Mouse (Mus musculus) brain, adult 2 months (tissue): ENCODE results near the gene Prrg2.
"Not testable (repeated sequence)": the region's sequence is repeated elsewhere in the genome, so short reads cannot be mapped to it uniquely, and the experiment has no call there.

Experiments
- DNase-seq: peaks from one replicate; pipeline ENCODE4 v3.0.0; 2011; ENCODE audit warnings: low read depth, low spot score

Gene Prrg2

DNA sequence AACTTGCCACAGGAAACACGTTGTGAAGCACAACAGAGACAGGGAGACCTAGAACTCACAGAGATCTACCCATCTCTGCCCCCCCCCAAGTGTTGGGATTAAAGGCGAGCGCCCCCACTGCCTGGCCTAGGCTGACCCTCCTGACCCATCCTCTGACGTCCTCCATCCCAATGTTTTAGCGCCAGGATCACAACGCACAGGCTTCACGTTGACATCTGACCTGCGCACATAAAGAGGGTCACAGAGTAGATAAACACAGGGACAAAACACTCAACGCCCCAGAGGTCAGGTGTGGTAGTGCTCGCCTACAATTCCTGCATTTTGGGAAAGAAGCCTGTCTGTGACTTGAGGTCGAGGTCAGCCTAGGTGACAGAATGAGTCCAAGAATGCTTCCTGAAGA is 25.8 kb downstream of the Prrg2 start:
- DNase-seq: no peak

DNA sequence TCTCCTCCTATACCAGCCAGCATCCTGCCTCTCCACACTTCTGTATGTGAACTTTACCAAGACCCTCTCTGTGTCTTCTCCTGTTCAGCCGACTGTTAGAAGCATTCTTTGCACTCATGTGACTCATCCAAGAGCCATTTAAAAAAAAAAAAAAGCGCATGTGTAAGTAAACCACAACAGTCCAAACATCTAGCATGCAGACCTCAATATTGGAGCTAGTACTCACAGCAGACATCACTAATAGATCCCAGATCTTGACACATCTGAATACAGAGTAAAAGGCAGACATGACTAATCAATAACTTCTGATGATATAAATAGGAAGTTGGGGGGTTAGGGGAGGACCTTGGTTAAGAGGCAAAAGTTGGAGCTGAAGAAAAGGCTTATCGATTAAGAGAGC is 26.8 kb downstream of the Prrg2 start:
- DNase-seq: no peak

DNA sequence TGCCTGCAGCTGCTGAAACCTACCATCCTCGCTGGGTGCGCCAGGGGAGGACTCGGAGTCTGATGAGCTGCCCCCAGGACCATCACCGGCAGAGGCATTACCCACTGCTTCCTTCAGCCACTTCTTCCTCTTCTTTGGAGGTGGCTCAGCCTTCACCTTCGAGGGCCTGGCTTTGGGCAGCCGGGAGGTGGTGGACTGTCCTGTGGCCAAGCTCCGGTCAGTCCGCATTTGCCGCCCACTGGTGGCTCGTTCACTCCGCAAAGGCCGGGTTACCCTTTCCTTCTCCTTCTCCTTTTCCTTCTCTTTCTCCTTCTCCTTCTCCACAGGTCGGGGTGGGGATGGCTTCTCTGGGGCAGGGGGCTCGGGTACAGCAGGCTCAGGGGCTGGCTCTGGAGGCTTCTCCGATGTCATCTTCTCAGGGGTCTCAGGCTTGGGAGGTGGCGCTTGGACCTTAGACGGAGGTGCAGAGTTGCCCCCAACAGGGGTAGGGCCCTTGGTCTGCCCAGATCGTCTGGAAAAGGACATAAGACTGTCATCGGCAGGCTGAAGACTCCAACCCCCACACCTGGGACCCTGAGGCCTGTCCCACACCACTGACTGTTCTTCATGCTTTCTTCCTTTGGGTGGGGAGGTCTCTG is 28.6 kb downstream of the Prrg2 start:
- no peak for DNase-seq

DNA sequence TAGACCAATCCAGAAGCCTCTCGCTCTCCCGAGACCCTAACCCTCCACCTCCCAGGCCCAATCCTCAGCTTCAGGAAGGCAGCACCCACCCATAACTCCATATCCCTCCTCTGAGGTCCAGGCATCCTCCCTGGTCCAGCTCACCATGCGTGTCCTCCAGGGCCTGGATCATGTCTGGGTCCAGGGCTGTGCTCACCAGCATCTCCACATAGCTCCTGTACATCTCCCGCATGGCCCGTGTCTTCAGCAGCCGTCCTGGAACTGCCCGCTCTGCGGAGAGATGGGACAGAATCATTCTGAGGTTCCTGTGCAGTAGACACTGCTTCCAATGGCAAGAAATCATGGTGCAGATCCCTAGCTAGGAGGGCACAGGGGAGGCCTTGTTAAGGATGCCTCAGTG is 31.6 kb downstream of the Prrg2 start:
- DNase-seq: no peak

DNA sequence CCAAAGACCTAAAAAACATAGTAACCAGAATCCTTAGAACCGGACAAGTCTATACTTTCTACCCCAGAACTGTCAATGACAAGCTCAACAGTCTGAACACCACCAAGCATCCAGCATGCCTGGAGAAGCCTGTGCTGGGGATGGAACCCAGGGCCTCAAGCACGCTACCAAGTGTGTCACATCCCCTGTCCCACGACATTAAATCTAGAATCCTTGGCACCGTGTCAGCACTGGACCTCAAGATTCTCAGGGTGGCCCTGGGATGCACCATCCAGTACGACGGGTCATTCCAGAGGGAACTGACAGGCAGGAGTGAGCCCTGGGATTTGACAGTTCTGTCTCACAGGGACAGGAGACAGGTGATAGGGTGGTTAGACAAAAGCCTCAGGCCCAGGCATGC is 32.5 kb downstream of the Prrg2 start:
- DNase-seq: no peak

DNA sequence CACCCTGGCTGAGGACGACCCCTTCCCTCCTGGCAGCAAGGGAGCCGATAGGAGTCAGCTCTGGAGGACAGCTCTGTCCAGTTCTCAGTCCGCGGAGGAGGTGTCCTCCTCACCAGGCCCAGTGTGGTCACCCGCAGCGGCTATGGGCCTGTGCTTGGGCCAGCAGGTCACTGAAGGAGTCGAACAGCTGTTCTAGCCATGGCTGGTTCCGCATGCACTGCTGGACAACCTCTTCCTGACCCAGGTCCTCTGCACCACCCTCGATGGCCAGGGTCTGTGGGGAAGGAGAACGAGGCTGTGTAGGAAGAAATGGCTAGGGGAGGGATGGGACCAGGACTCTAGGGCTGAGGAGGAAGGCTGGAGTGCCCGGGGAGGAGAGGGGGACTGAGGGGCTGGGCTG is 34.1 kb downstream of the Prrg2 start:
- no peak for DNase-seq

DNA sequence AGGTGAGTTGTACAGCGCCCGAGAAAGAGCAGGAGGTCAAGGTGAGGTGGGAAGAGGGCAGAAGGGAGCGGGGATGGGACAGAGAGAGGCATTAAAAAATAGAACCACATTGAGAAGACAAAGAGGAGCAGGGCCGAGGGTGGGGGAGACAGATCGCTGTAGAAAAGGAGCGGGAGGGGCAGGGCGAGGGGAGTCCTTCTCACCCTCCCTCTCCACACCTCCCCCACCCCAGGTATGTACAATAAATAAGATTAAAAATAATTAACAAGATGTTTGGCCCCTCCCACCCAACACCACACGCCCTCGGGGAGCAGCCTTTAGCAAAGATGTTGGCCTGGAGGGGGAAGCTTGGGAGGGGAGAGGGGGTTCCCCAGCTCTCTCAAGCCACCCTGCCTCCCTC is 34.7 kb downstream of the Prrg2 start:
- DNase-seq: no peak

DNA sequence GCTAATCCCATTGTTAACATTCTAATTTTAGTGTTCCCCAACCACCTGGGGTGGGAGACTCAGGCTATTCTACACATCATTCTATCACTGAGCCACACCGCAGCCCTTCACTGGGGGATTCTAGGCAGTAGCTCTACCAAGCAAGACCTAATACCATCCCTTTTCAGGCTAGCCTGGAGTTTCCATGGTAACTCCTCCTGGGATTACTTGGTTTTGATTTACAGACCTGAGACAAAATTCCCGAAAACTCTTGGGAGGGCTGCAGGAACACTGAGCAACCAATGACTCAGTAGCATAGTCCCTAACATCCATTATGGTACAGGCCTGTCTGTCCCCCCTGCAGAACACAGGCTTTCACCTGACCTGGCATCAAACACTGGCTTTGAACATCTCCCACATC is 36.2 kb downstream of the Prrg2 start:
- peak; percentile 43 for DNase-seq

DNA sequence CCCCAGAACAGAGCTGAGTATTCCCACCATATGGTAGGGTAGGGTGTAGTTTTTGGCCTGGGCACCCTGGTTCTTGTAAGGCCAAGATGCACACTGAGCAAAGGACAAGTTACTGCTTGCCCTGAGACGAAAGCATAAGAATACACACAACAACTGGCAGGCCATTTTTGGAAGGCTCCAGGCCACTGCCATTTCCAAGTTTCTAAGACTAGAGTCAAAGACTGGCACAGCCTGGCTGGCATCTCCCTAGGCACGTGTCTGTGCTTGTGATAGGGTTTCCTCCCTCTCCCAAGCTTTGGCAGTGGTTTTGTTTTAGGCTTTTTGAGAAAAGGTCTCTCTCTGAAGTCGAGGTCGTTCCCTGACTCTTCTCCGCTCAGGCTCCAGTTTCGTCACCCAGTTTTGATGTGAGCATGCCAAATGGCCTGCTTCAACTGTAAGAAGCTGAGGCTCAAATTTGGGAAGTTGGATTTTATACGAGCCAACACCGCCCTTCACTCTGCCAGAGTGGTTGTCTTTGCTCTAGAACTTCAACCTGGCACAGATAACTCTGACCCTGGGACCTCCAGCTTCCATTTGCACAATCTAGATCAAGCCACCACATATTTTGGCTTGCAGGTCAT is 36.8 kb downstream of the Prrg2 start:
- peak; percentile 35 for DNase-seq

DNA sequence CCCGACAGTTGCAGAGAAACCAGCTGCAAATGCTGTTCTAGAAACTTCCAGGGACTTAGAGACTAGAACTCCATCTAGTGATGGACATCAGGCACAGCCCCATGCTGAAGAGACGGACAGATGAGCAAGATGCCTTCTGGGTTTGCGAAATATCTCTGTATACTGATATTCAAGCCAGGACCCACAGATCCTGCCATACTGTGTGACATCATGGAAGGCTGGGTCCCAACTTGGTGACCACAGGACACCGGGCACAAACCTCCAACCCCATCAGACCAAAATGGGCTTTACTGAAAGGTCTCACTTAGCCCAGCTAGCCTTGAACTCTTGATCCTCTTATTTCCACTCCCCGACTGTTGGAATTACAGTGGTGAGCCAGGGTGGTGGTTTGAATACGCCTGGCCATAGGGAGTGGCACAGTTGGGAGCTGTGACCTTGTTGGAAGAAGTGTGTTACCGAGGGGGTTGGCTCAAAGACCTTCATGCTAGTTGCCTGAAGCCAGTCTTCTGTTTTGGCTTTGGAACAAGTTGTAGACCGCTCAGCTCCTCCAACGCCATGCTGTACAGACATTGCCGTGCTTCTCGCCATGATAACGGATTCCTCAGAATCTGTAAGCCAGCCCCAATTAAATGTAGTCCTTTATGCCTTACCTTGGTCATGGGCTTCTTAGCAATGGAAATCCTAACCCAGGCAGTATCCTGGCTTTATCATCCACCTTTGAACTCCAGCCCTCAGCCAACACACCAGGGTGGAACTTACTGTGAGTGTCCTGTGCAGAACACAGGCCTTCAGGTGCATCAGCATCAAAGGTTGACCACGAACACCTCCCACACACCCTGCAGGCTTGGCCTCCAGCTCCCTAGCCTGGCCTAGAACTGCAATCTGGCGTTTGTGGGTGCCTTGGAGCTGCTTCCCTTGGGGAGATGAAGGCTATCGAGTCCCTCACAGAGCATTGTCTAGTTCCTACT is 37.9 kb downstream of the Prrg2 start:
- no peak for DNase-seq

DNA sequence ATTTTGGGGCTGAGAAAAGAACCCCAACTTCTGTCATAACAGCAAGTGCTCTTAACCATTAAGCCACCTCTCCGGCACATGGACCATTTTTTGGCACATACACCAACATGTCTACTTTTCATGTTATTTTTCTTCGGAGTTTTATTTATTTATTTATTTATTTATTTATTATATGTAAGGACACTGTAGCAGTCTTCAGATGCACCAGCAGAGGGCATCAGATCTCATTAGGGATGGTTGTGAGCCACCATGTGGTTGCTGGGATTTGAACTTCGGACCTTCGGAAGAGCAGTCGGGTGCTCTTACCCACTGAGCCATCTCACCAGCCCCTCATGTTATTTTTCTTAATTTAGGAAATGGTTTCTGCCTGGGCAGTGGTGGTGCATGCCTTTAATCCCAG is 38.8 kb downstream of the Prrg2 start:
- not testable (repeated sequence) for DNase-seq

DNA sequence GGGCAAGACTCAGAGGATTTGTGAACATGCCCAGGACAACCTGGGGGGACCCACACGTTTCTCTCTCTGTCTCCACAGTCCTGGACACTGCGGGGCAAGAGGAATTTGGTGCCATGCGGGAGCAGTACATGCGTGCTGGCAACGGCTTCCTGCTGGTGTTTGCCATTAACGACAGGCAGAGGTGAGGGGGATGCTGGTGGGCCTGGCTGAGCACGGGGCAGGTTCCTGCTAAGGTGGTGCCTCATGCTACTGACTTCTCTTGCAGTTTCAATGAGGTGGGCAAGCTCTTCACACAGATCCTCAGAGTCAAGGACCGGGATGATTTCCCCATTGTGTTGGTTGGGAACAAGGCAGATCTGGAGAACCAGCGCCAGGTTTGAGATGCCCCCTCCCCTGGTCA is 42.3 kb downstream of the Prrg2 start:
- no peak for DNase-seq

DNA sequence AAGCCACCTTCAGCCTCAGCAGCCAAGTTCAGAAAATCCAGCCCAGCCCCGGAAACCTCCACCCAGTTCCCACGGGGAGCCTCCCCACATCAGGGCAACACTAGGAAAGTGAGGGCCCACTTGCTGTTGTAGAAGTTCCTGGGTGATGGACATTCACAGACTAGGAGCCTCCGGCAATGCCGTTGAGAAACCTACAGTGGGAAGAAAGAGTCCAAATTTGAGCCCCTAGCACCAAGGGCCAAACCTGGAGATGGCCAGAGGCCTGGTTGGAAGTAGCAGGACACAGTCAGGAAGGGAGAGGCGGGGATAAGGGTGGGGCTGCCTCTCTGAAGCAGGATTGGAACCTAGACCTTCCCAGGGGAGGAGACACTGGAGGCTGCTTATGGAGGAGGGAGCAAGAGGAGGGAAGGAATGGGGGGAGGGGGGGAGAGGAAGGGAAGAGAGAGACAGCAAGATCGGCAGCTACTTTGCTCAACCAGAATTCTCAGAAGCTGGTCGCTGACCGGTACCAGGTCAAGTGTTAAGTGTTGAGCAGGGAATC is 43.4 kb downstream of the Prrg2 start:
- DNase-seq: peak; percentile 77

DNA sequence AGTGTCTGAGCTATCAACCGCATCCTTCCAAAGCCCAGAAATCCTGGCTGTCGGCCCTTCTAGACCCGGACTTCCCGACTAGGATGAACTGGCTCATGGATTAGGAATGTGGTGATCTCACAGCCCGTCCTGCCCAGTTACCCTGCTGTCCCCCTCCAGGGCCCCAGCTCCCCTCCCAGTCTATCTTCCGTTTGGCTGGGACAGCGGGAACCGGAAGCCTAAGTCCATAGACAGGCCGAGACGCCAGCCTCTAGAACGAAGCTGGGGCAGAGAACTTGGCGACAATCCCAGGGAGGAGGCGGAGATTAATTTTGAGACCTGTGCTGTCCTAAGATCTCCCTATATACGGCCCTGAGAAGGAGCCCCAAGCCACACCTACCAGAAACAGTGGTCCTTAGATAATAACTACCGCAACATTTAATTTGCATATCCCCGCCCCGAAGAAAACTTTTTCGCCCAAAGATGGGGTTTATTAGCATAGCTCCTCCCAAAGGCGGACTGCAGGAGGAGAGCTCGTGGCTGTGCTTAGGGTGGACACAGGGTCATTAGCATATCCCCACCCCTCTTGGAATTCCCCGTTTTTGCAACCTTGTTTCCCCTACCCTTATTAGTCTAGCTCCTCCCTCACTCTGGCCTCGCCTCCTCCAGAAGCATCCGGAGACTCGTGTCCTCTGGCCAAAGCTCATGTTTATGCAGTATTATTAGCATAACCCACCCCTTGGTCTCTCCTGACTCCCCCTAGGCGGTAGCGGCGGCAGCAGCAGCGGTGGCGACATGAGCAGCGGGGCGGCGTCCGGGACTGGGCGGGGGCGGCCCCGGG is 45.0 kb downstream of the Prrg2 start, which contains the start of gene Rras:
Gene Rras (plus strand): TSS at position 720 of the 820 bp plus-strand sequence.
- DNase-seq: peak; percentile 98

DNA sequence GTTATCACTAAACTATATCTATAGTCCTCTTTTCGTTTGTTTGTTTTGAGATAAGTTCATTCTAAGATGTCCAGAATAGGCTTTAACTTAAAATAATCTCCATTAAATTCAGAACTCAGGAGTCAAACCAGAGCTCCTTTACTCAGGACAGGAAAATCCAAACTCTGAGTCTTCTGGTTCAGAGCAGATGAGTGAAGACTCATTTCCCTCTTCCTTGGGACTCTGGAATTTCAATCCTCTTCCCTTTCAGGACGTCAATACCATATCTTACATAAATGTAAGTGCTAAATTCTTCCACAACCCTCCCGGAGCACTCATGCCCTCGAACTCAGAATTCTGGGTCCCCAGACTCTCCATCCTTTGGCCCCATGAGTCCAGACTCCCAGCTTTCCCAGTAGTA is 45.7 kb downstream of the Prrg2 start:
- no peak for DNase-seq

DNA sequence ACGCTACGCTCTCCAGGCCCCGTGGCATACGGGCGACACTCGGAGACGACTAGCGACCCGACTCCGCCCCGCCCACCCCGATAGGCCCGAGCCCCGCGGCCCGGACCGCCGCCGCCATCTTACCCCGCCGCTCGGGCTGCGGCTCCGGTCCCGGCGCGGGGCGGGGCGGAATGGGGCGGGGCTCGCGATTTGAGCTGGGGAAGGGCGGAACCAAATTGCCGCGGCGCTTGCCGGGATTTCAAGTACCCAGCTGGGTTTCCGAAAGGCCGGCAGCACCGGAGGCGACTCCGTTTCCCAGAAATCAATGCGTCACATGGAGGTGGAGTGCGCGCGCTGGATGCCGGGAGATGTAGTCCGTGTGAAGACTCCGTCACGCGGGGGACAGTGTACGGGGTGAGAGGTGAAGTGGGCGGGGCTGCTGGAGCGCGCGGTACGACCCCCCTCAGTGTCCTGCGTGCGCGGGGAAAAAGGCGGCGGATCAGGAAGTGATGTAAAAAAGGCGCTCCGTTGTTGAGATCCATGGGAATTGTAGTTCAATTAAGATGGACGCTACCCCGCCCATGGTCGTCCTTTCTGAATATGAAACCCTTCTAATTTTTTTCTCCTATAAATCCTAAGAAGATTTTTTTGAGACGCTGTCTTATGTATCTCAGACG is 46.4 kb downstream of the Prrg2 start, which contains the start of gene Scaf1:
Gene Scaf1 (minus strand): TSS at position 407 of the 656 bp plus-strand sequence.
- peak; percentile 100 for DNase-seq

DNA sequence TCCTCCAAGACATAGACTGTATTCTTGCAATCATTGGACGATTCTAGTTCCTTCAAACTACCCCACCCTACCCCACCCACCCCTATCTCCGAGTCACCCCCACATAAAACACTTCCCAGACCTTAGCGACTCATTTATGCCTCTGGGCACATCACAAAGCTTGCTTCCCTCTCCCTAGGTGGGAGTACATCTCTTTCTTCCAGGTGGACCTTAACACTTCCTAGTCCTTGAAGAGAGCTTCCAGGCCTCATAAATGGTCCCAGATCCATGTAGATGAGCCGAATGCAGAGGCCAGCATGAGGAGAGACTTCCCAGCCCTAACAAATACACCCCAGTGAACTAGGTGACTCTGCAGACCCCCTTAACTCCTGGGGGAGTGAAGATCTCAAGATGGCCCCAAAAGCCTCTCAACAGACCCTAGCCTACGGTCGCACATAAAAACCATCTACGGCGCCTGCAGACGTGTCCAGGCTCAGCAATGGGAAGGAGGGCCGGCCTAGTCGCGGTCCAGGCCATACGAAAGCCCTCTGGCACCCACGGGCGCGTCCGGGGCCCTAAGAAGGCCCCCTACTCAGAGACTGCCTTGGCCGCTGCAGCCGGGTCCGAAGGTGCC is 47.0 kb downstream of the Prrg2 start:
- DNase-seq: no peak

DNA sequence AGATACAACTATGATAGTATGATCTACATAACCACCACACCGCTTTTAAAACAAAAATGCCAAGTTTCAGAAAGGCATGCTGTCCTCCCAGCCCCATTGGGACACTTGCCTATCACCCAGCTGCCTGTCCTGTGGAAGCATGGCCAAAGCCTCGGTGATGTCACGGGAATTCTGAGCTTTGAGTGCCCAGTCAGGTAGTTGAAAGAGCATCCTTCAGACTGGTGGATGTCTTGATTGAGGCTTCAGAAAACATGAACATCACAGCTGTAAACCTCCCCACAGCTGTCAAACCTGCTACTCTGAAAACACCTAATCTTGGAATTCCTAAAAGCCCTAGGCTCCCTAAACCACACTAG is 48.4 kb downstream of the Prrg2 start:
- no peak for DNase-seq

DNA sequence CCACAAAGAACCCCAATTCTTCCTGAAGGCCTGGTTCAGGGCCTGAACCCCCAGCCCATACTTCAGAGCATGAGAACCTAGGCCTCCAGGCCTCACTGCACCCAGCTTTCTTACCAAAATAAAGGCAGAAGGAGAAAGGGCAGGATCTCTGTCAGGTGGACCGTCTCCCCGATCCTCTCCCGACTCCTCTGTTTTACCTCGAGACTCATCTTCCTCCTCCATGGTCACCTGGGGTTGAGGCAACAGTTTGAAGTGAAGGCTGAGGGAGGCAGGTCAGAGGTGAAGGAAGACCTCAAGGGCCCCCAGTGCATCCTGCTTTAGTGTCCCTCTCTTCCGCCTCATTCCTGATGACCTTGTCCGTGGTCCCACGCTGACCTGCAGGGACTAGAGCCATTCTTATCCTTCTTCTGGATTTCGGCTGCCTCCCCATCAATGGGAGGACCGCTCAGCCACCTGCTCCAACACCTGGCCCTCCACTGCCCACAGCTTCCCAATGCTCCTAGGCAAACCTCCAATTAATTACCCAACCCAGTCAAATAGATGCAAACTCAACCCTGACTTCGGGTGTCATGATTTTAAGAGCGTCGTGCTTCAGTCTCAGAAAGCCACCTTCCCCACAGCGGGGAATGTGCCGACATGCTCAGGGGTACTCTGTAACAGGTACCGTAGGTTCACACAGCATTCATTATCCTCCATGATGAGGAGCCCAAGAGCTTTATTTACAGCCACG is 48.9 kb downstream of the Prrg2 start:
- DNase-seq: no peak

DNA sequence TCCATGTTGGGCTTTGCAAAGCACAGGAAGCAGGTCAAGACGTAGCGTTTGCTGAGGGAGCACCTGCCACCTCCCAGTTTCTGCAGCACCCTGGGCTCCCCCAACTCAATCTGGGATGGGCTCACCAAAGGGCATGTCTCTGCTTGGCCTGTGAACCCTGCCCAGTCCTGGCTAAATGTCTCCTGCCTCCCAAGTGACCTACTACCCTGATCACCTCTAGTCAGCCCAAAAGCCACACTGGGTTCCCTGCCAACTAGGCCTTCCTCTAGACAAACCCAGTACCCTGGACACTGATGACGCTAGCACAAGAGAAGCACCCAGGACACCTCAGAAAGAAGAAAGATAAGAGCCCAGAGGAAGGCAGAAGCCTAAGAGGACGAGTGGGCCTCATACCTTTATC is 49.7 kb downstream of the Prrg2 start:
- no peak for DNase-seq
